Mouse (Mus musculus) left cerebral cortex, adult 8-10 months (tissue): Measurements from ENCODE around the gene Tstd2. TPM values are rescaled to one million over a fixed set of nuclear protein-coding genes. Genes with fewer than 3 reads are reported as not detected.

Source experiments
- DNase-seq, 2 experiments: peaks; one replicate each; pipeline ENCODE4 v3.0.0; 2022; ENCODE audit warnings: low spot score in 2 of 2
- total RNA-seq, 4 experiments: library from RNA; stranded (reverse); gene quantifications; 2 replicates each; pipeline ENCODE4 v1.2.4; 2022

Gene Tstd2
- 10 to 100 TPM; 13.9 to 20.6 (median 18.8) TPM for total RNA-seq

DNA sequence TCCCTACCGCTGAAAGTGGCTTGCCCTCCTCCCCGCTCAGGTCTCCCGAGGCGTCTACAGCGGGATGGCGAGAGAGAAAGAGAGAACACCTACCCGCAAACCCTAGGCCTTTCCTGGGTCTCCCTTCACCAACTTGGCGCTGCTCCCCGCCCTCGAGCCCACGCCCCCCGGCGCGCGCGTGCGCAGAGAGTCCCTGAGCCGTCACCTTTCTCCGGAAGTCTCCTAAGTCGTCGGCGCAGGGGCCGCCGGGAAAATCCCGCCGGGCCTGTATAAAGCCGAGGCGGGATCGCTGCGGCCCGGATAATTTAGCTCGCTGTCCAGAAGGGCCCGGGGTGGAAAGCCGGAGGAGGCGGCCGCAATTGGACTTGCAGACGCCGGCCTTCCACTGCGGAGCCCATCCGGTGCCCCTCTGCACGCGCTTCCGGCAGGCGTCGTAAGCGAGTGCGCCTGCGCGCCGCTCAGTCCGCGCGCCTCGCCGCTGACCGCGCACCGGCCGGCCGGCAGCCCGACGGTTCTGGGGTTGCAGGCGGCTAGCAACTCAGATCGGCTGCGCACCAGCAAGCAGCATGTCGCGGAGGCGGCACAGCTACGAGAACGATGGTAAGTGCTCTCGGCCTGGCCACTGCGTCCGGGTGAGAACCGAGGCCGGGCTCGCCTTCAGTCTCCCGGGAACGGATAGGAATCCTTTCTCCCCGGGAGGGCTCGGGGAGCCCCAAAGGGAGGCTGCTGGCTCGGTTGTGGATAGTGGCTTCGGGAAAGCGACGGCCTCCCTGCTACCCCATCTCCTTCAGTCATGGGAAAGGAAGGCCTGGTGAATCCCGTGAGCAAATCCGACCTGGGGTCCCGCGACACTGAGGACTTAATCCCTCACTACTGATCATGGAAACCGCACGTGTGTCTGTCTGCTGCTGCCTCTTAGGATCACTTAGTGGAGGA lies at the start of gene Tstd2, which contains the start of gene Ncbp1:
TSS of gene Tstd2 (minus strand) at position 408 of the 936 bp plus-strand sequence.
TSS of gene Ncbp1 (plus strand) at position 327 of the 936 bp plus-strand sequence.
- DNase-seq = peak; percentile 84 to 95

DNA sequence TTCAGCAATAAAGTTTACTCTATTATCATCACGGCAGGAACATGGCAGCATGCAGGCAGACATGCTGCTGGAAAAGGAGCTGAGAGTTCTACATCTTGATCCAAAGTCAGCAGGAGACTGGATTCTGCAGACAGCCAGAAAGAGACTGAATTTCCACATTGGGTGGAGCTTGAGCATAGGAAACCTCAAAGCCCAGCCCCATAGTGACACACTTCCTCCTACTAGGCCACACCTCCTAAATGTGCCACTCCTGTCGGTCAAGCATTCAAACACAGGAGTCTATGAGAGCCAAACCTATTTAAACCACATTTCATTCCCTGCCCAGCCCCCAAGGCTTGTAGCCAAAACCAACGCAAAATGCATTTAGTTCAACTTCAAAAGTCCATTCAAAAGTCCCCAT lies 48.0 kb upstream of the Tstd2 start:
- DNase-seq = no peak

DNA sequence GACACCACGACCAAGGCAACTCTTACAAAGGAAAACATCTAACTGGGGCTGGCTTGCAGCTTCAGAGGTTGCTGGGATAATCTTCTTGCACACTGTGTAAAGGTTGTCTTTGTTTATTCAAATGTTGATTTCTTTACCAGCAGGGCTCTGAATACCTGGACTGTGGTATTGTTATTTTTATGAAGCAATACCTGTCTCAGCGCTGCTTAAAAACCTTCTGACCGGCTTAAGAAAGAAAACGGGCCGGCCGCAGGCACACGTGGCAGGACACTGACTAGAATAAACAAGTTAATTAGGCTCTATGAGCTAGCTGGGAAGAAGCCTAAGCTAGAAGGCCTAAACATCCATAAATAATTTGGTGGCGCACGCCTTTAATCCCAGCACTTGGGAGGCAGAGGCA lies 47.4 kb upstream of the Tstd2 start:
- DNase-seq = no peak

DNA sequence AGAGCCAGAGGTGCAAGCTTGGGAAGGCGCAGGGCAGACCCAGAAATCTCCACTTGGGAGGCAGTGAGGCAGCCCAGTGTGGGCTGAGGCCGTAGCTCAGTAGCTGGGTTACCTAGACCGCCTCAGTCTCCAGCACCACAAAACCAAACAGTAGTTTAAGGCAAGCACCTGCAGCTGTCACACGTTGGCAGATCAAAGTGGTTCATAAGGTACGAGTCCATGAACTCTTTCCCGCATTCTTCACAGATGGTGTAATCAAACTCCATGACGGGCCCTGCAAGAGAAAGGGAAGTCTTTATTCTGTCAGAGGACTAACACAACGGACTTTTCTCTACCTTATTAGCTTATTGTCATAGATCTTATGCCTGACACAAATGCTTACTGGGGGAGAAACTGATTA lies 46.9 kb upstream of the Tstd2 start:
- no peak for DNase-seq

DNA sequence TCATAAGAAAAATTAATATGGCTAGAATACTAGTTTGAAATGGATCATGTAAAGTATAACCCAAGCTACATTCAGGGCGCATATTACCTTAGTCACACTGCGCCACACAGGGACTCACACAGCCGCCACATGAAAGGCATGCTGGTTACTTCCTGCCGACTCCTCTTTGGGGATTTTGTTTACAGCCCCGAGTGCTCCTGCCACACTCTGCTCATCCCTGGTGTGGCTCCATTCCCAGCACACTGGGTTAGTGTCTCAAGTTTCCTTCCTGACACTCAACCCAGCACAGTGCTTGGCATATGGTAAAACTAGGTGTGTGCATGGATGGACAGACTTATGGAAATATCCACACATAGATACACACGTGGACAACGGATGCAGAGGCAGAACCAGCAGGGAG lies 43.7 kb upstream of the Tstd2 start:
- DNase-seq = no peak

DNA sequence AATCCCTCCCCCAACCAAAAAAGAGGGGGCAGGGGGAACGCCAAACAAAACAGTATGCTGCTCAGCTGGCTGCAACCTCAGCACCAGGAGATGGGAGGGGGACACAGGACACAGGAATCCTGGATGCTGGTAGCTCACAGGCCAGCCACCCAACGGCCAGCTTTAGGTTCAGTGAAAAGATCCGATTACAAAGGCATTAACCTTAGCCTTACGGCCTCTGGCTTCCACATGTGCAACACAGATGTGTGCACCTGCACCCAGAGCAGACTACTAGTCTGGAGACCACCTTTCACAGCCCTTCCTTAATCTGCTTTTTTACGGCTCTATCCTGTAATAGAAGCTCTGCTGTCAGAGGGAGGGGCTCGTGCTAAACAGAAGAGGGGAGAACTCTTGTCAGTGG lies 42.7 kb upstream of the Tstd2 start:
- no peak for DNase-seq

DNA sequence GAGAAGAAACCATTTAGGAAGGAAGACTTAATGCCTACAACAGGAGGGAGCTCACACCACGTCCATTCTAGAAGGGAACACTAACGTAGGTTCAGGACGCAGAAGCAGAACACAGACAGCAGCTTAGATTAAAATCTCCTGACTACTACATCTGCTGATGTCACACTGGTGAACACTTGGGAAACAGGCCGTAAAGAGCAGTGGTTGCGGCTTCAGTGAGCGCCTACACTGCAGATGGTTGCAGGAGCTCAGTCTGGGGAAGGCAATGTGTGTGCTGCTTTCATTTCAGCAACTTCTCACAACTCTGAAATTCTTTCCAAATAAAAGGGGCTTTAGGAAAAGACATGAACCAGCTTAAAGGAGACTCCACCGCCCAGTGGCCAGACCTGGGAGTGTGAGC lies 39.0 kb upstream of the Tstd2 start:
- no peak for DNase-seq

DNA sequence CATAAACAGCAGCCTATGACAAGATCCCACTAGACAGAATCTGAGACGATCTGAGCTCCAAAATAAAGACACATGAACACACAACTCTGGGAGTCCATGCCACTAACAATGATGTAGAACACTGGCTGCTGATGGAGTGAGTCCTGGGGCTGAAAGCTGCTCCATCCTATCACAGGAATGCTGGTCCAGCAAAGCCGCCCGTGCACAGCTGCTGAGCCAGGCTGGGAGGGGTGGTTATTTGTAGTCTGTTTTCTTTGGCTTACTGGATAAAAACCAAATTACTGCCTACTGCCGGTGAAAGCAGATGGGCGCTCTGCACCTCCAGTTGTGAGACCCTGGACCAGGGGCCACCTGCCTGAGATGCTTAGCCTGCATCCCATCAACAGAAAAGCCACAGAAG lies 38.5 kb upstream of the Tstd2 start:
- DNase-seq = no peak

DNA sequence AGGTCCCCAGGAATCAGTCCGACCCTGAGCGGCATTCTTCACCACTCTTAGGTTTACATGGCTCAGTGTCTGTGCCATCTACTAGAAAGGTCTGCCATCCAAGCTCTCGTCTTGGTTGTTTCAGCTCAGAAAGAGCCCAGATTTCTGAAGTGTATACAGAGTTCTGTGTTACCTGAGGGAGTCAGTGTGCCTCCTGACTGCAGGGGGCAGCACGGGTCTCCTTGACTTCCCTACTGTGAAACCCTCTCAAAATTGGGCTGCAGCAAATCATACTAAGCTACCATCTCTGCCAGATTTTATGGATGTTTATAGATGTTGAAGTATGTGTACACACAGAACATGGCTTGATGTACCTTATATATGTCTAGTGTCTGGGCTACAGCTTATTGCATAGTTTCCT lies 37.8 kb upstream of the Tstd2 start:
- DNase-seq = no peak

DNA sequence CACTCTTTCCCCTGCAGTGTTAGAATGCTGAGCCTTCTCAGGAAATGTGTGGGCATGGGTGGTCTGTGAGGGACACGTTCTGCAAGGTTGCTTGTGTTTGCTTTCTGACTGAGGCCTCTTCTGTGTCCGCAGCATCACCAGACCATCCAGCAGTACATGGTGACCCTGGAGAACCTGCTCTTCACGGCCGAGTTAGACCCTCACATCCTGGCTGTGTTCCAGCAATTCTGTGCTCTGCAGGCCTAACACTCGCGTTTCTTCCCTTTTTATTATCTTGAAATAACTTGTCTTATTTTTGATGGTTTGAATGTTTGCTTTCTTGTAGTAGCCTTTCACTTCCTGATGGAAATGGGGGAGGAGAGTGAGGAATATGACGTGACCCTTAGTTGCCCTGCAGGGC lies 33.3 kb upstream of the Tstd2 start:
- no peak for DNase-seq

DNA sequence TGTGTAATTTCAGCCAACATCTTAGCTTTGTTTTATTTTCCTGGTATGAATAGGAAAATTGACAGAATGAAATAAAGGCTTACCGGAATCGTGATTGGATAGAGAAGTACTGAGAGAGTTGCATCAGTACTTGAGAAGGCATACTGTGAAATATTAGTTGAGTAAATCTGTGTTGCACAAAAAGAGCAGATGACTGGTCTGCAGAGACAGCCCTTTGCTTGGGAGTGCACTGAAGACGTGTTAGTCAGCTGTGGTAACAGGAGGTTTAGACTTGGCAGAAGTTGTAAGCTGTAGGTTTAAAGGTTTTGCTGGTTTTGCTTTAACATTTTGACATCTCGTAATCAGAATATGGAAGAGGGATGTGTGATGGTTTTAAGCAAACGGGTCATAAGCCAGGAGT lies 27.3 kb upstream of the Tstd2 start:
- no peak for DNase-seq

DNA sequence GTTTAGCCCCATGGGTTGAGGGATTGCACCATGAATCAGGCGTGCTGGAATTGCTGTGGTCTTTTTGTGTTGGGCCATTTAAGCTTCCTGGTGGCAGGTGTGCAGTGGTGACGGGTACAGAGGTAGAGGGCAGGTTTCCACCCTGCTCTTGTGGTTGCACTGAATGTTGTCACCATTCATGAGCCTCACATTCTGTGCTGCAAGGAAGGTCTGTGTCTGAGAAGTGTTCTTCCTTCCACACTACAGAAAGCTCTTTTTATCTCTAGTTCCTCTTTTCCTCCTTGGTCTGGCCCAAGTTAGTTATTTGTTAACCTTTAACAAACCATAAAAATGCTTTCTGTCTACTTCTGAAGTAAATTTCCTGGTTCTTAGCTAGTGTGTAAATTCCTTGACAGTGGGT lies 25.5 kb upstream of the Tstd2 start:
- DNase-seq = no peak

DNA sequence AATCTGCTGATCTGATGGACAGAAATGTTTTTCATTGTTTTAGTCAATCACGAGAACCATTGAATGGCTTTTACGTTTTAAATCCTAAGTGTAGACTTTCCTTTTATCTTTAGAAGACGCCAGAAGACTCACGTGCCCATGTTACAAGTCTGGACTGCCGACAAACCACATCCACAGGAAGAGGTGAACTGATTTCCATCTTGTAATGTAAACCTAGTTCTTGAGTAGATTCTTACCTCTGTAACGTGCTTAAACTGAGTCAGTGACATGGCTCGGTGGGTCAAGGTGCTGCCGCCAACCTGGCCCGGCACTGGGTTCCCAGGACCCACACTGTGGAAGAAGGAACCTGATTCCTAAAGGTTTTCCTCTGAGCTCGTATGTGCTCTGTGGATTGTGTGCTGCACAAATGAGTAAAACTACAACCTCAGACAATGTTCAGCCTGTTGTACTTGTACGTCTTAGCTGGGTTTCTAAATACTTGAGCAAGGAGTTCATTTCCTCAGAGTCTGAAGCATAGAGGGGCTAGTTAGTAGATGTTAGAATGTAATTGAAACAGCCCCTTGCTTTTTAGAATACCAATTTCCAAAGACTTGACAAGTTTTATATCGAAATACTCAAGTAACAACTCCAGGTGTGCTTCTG lies 13.5 kb upstream of the Tstd2 start:
- no peak for DNase-seq

DNA sequence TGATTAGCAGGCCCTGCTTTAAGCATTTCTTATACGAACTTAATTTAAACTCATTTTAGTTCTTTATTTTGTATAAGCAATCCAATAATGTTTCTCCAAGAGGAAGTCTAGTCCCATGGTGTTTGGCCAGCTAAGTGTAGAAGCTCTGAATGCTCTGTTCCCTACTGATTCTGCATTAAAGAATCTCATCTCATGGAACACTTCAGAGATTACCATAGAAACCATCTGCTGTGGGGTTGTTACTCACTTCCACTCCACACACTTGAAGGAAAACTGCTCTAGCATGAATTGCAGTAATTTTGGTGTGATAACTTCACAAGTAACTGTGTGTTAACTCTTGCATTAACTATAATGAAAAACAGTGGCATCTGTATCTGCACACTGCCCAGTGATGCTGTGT lies 8.4 kb upstream of the Tstd2 start:
- DNase-seq = no peak

DNA sequence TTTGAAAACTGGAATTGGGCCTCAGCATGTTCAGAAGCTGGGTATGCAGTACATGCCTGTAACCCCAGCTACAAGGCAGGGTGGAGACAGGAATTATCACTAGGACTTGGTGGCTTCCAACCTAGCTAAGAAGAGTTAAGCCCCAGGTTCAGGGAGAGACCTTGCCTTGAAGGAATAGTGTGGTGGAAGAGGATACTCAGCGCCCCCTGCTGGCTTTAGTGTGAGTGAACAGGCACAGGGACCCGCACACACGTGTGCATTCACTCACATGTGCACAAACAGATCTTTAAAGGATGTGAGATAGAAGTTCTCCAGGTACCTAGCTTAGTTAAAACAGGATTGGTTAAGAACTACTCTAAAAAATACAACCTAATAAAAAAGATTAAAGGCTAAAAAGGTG lies 5.8 kb upstream of the Tstd2 start:
- no peak for DNase-seq

DNA sequence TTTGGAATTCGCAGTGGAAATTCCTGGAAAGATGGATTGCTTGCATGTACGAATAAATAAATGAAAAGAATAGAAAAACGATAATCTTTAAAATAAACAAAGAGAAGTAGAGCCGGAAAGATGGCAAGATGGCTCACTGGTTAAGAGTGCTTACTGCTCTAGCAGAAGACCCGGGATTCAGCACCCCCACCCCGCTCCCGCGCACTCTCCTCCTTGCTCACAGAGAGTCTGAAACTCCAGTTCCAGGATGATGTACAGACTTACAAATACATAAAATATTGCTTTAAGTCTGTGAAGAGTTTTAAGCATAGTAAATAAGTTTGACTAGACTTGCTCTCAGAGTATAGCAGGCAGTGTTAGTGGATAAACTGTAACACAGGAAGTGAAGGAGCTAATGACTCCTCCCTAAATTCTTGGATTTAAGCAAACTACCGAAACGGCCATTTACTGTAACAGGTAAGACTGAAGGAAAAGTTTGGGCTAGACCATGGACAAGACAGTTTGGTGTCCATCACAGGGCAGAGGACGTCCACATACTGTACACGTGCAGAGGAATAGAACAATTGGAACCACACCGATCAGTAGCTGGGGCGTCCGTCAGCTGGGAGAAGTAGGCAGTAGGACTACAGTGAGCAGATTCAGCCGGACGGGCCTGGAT lies 736 bp downstream of the Tstd2 start:
- no peak for DNase-seq

DNA sequence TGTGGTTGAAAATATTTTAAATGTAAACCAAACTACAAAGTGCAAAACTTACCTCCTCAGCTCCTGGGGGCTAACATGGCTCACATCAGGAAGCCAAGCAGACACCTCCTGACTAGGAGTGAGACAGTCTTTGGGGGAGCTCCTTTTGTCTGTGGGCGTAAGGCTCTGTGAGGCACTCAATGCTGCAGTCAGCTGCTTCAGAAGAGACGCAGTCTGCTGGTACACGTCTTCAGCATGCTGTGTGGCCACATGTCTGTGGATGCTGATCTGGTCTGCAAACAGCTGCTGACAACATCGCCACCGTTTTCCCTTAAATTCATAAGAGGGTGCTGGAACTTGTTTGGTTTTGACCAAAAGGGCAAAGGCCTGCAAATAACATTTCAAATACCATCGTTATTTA lies 6.7 kb downstream of the Tstd2 start:
- DNase-seq = no peak

DNA sequence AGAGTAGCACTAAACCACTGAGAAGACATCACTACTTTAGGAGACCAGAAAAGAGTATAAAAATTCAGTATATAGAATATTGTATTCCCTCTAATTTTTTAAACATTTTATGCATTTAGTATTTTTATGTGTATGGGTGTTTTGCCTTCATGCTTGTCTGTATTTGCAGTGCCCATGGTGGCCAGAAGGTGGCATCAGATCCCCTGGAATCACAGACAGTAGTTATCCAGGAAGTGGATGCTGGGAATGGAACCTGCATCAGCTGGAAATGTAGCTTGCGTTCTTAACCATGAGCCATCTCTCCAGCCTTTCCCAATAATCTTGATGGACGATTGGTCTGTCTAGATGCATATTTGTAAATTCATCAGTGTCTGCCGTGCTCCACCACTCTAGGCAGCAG lies 8.3 kb downstream of the Tstd2 start:
- DNase-seq = no peak

DNA sequence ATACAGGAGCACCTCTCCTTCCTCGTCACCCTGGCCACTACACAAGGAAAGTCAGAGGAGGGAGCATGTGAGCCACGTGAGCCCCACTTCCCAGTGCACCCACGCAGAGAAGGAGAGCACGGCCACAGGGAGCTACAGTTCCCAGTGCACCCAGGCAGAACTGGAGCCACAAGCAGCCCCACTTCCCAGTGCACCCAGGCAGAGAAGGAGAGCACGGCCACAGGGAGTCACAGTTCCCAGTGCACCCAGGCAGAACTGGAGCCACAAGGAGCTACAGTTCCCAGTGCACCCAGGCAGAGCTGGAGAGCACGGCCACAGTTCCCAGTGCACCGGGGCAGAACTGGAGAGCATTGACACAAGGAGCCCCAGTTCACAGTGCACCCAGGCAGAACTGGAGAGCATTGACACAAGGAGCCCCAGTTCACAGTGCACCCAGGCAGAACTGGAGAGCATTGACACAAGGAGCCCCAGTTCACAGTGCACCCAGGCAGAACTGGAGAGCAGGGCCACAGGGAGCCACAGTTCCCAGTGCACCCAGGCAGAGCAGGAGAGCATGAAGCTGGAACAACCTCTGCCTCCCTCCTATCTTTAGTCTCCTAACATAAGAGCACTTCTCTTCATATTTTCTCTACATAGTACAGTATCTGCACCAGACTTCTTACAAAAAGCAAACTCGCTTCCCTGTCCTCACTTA lies 9.0 kb downstream of the Tstd2 start:
- DNase-seq = no peak

DNA sequence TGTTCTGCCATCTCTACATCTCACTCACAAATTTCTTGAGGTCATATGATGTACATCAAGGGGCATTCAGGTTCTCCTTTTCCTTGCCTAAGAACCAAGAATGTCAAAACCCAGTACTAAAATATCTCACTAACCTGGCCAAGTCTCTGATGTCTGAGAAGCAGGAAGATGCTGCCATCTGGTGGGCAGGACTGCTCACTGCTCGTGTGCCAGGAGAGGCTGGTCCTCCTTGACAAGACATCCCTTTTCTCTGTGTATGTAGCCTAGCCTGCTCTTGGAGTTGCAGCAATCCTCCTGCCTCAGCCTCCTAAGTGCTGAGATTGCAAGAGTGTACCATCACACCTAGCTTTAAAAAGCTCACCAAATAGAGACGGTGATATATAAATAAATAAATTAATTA lies 12.0 kb downstream of the Tstd2 start:
- DNase-seq = peak; percentile 54 to 70

DNA sequence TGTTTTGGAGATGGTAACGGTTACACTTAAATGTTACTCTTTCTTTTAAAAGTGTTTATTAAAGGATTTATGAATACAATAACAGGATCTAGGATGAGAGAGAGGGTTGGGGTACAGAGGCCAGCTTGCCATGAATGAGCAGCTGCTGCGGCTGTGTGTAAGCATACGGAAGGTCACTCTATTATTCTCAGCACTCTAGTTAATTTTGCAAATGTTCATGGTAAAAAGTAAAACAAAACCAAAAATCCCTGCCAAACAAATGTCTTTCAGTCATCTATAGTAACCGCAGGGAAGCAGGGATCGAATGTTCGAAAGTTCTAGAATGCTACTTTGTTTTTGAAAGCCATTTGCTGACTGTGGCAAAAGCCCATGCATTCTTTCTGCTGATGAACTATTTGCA lies 15.1 kb downstream of the Tstd2 start:
- DNase-seq = no peak

DNA sequence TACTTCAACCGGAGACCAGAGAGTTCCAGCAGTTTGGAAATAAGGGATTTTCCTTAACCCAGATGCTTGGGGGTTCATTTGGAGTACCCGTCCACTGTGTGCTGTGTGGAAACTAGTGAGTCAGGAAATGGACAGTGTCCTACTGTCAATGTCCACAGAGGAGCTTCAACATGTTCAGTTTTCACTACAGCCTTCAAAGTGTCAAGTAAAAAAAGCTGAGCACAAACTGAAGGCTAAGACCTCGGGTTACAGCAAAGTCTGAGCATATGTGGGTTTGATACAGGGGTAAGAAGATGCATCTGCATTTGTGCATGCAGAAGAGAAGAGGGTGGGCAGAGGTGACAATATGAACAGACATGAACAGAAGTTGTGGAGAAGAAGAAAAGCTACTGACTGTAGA lies 17.7 kb downstream of the Tstd2 start:
- no peak for DNase-seq
